Mouse (Mus musculus) granulocyte monocyte progenitor cell, adult 5-6 weeks (primary cell): ENCODE results near the gene Mrpl47. TPM values are rescaled to one million over a fixed set of nuclear protein-coding genes. Genes with fewer than 3 reads are reported as not detected.
"Not testable (repeated sequence)": the region's sequence is repeated elsewhere in the genome, so short reads cannot be mapped to it uniquely, and the experiment has no call there.

ENCODE experiments used
- ATAC-seq: replicated peaks from 2 replicates; pipeline ENCODE4 v1.8.0; 2016; ENCODE audit warnings: mild to moderate bottlenecking, moderate TSS enrichment, inconsistent platforms; ENCODE audit not compliant: poor library complexity, severe bottlenecking
- total RNA-seq, 2 experiments: library from RNA; stranded (forward) in 1 of 2; stranded (reverse) in 1 of 2; fragments of 200-712, 200-1000 nt in 1 of 2; fragments of >200 nt in 1 of 2; fragmentation: Nextera tagmentation in 1 of 2; gene quantifications; 2 replicates each; pipeline ENCODE4 v1.2.3; 2014 to 2017

Gene Mrpl47
- total RNA-seq (2014; fragmentation: Nextera tagmentation): 22.1 and 64.1 TPM in 2 replicates
- total RNA-seq (2017): 42.6 and 62.5 TPM in 2 replicates

DNA sequence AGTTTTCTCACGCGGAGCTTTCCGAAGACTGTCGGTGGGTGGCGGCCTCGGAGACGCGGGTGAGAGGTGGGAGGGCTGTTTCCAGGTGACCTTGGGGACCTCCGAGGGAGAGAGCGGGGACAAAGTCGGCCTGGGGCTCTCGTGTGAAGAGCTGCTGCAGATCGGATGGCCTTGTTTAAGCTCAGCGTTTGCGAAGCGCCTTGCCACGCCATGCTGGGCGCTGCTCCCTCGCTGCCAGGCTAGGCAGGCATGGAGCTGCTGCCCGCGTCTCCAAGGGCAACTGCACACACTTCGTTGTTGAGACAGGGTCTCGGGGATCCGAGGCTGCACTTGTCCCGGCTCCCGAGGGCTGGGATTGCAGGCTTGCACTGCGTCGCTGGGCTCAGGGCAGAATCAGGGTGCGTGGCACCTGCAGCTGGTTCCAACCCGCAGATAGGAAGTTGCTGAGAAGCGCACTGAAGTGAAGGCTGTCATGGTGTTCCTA is at the start of gene Mrpl47:
Mrpl47 (minus strand) TSS at position 434 of the 484 bp plus-strand sequence.
- peak; percentile 16 for ATAC-seq

DNA sequence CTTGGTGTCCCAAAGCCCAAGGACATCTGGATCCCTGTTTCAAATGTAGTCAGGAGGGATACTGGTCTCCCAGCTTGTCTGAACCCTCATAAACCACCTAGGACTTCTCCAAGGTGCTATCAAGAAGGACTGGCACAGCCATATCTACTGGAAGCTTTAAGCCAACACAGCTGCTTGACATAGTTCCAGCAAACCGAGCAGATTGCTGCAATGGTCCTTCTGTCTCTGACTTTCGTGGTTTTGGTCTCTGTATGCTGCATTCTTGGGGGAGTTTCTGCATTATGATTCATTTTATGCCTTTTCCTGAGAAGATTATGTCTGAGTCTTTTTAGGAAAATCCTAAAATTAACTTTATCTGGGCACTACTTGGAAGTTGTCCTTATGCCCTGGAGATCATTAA is 33.4 kb upstream of the Mrpl47 start:
- ATAC-seq: no peak

GRCm38 (mm10) chr3:32763902-32764301 is 26.5 kb upstream of the Mrpl47 start:
- ATAC-seq: no peak

GRCm38 (mm10) chr3:32762962-32763361 is 25.6 kb upstream of the Mrpl47 start:
- no peak for ATAC-seq

- ATAC-seq: no peak
Observed at GRCm38 (mm10) chr3:32759212-32759611, 21.8 kb upstream of the Mrpl47 start.

GRCm38 (mm10) chr3:32754384-32754915 is 17.0 kb upstream of the Mrpl47 start:
- no peak for ATAC-seq

GRCm38 (mm10) chr3:32749820-32750579 is 12.6 kb upstream of the Mrpl47 start:
- no peak for ATAC-seq

- ATAC-seq: no peak
Observed at GRCm38 (mm10) chr3:32748384-32748783, 11.0 kb upstream of the Mrpl47 start.

GRCm38 (mm10) chr3:32745426-32745825 is 8.0 kb upstream of the Mrpl47 start:
- ATAC-seq: not testable (repeated sequence)

DNA sequence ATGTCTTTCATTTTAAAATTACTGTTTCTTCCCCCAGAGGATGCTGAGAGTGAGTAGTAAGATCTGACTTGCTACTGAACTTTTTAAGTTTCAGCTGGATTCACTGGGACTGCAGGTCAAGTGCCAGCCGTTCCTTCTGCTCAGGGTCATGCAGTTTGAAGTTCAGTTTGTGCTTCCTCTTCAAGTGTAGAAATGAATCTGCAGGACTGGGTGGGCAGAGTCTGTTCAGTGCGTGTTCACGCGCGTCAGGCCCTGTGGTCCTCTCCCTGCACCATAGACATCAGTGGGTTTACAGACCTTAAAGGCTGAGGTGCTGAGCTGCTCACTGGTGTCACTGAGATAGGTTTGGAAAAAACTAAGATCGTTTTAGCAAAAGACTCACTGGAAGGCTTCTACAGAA is 7.6 kb upstream of the Mrpl47 start:
- no peak for ATAC-seq

GRCm38 (mm10) chr3:32742276-32742780 is 4.9 kb upstream of the Mrpl47 start:
- ATAC-seq: no peak

GRCm38 (mm10) chr3:32738549-32738948 is 1.1 kb upstream of the Mrpl47 start:
- no peak for ATAC-seq

- peak; percentile 89 for ATAC-seq
Observed at GRCm38 (mm10) chr3:32736244-32737171, 897 bp downstream of the Mrpl47 start, which contains the start of gene Ndufb5. Ndufb5 (plus strand) TSS chr3:32736990.

DNA sequence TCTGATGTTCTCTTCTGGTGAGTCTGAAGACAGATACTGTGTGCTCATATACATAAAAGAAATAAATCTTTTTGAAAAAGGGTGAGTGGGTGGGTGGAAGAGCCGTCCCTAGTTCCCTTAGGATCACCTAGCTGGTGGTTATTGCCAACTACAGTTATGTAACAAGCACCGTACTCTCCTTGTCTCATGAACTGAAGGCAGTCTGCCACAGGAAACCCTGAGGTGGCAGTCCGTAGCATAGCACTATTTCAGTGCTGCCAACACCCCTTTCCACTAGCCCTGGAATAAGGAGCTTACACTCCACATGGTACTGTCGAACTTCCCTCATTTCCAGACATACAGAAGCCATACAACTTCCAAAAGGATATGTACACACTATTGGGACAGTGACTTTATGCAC is 9.5 kb downstream of the Mrpl47 start:
- no peak for ATAC-seq

- no peak for ATAC-seq
Observed at GRCm38 (mm10) chr3:32725951-32726350, 11.5 kb downstream of the Mrpl47 start.

- ATAC-seq: no peak
Observed at GRCm38 (mm10) chr3:32724191-32724590, 13.2 kb downstream of the Mrpl47 start.

- ATAC-seq: no peak
Observed at GRCm38 (mm10) chr3:32718271-32718670, 19.1 kb downstream of the Mrpl47 start.

- ATAC-seq: not testable (repeated sequence)
Observed at GRCm38 (mm10) chr3:32717403-32717802, 20.0 kb downstream of the Mrpl47 start.

- no peak for ATAC-seq
Observed at GRCm38 (mm10) chr3:32713711-32714110, 23.7 kb downstream of the Mrpl47 start.

GRCm38 (mm10) chr3:32709388-32709787 is 28.0 kb downstream of the Mrpl47 start:
- ATAC-seq: no peak
